Mouse (Mus musculus) forebrain, embryonic 13.5 days (tissue): ENCODE data around the gene Klkb1. TPM values are rescaled to one million over a fixed set of nuclear protein-coding genes. Genes with fewer than 3 reads are reported as not detected.

Source experiments
- ATAC-seq: fragments of 200-750 bp; cut with Nextera tagmentation; 2 replicates; pipeline ENCODE4 v1.8.0; 2017
- H3K27ac ChIP-seq: fragments of 300-500 bp; sonication (generic); 2 replicates; pipeline ENCODE4 v1.5.1; 2015; ENCODE audit warnings: inconsistent platforms, mild to moderate bottlenecking, moderate library complexity
- H3K27me3 ChIP-seq: fragments of 300-500 bp; sonication (generic); 2 replicates; pipeline ENCODE4 v1.6.1; 2015; ENCODE audit warnings: mild to moderate bottlenecking, inconsistent platforms
- H3K36me3 ChIP-seq: fragments of 300-500 bp; sonication (generic); 2 replicates; pipeline ENCODE4 v1.6.1; 2015; ENCODE audit warnings: mild to moderate bottlenecking, inconsistent platforms; ENCODE audit not compliant: poor library complexity, severe bottlenecking
- H3K4me1 ChIP-seq: fragments of 300-500 bp; sonication (generic); 2 replicates; pipeline ENCODE4 v1.6.1; 2015; ENCODE audit warnings: inconsistent platforms
- H3K4me2 ChIP-seq: fragments of 300-500 bp; sonication (generic); 2 replicates; pipeline ENCODE4 v1.6.1; 2015; ENCODE audit warnings: inconsistent platforms, mild to moderate bottlenecking, moderate library complexity
- H3K4me3 ChIP-seq: fragments of 300-500 bp; sonication (generic); 2 replicates; pipeline ENCODE4 v1.5.1; 2015; ENCODE audit warnings: mild to moderate bottlenecking, inconsistent platforms
- H3K9ac ChIP-seq: fragments of 300-500 bp; sonication (generic); 2 replicates; pipeline ENCODE4 v1.6.1; 2015; ENCODE audit warnings: mild to moderate bottlenecking, inconsistent platforms
- H3K9me3 ChIP-seq: fragments of 300-500 bp; sonication (generic); replicated peaks from 2 replicates; pipeline ENCODE4 v1.6.1; 2016; ENCODE audit warnings: inconsistent platforms
- WGBS: fragments of 180-500 bp; shearing (Covaris S2); methylation state at CpG from one replicate; pipeline ENCODE4 v1.1.7; 2015; 5-methylcytosine and 5-hydroxymethylcytosine counted together
- polyA plus RNA-seq: library from polyadenylated mRNA; unstranded; fragments of >200 nt; fragmentation: Nextera tagmentation; extraction: Ambion mirVana; gene quantifications from 2 replicates; pipeline ENCODE4 v1.2.1, GENCODE M21; 2015

Klkb1 gene
- polyA plus RNA-seq, 1 experiment from 2014 or later = not detected

DNA sequence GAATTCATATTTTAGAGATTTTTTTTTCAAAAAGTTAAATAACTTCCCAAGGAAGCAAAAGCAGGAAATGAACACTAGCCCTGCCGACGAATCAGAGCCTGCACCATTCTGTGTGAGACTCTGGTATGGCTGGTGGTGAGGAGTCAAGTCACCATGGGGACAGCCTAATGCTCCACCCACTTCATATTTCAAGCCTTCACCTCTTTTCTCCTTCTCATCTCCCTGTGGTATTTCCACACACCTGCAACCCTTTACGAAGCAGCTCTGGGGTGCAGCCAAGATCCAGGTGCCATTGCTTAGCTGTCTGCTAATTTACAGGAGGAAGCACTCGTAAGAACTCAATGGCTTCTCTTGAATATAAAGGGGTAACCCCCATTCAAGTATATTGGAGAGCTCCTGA, 16.3 kb upstream of the Klkb1 start:
- no peak overlapping the region for H3K4me3 ChIP-seq
- H3K36me3 ChIP-seq = no peaks in the 10 kb centered on the region
- 89% methylated on average over 4 of the region's 4 CpGs for WGBS
- H3K27ac ChIP-seq = no peak overlapping the region
- no peaks in the 10 kb centered on the region for H3K4me1 ChIP-seq
- H3K4me2 ChIP-seq = no peak overlapping the region
- H3K27me3 ChIP-seq = no peaks in the 10 kb centered on the region
- no peak for ATAC-seq
- no peak overlapping the region for H3K9ac ChIP-seq
- no peaks in the 10 kb centered on the region for H3K9me3 ChIP-seq

DNA sequence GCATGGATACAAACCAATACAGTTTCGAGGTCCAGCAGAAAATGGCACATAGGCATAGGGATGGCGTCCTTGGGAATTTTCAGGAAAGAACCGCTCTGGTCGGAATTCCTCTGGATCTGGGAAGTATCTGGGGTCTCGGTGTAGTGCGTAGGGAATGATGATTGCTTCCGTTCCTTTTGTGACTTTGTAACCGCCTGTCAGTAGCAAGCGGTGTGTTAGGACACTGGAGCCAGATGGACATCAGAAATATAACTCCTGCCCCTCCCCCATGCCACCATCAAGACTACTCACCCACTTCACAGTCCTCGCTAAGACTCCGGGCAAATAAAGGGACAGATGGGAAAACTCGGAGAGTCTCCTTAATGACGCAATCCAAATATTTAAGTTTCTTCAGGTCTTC, 13.7 kb upstream of the Klkb1 start, which contains the start of gene Gm45753:
Gene Gm45753 (minus strand): TSS at position 101 of the 400 bp plus-strand sequence.
- H3K27ac ChIP-seq = no peak within 1 kb of the TSS
- no peaks in the 10 kb centered on the region for H3K36me3 ChIP-seq
- H3K4me2 ChIP-seq = no peak within 1 kb of the TSS
- H3K4me1 ChIP-seq = no peaks in the 10 kb centered on the region
- H3K27me3 ChIP-seq = no peaks in the 10 kb centered on the region
- no peak within 1 kb of the TSS for H3K9ac ChIP-seq
- no peak within 1 kb of the TSS for H3K4me3 ChIP-seq
- ATAC-seq = no peak
- 94% methylated on average over 13 of the region's 13 CpGs for WGBS
- H3K9me3 ChIP-seq = no peaks in the 10 kb centered on the region

DNA sequence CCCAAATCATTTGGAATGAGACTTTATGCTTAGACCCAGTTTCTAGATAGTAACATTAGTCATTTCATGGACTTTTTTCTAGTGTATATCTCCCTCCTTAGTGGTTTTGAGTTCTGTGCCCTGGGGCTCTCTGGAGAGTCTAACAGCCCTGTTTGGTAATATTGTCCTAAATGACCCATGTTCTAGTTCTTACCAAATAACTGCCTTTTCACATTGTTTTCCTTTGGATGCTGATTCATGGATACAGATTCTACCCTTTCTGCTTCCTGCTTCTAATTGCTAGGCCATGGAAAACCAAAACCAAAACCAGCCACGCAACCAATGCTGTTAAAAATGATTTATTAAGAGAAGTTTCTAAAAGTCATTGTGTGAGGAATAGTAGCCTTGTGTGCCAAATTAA, 10.8 kb upstream of the Klkb1 start:
- no peaks in the 10 kb centered on the region for H3K27me3 ChIP-seq
- WGBS = 85% methylated on average over 1 of the region's 1 CpGs
- H3K4me3 ChIP-seq = no peak overlapping the region
- H3K4me2 ChIP-seq = no peak overlapping the region
- ATAC-seq = no peak
- H3K27ac ChIP-seq = no peak overlapping the region
- no peak overlapping the region for H3K9ac ChIP-seq
- H3K36me3 ChIP-seq = no peaks in the 10 kb centered on the region
- H3K9me3 ChIP-seq = no peaks in the 10 kb centered on the region
- no peaks in the 10 kb centered on the region for H3K4me1 ChIP-seq

DNA sequence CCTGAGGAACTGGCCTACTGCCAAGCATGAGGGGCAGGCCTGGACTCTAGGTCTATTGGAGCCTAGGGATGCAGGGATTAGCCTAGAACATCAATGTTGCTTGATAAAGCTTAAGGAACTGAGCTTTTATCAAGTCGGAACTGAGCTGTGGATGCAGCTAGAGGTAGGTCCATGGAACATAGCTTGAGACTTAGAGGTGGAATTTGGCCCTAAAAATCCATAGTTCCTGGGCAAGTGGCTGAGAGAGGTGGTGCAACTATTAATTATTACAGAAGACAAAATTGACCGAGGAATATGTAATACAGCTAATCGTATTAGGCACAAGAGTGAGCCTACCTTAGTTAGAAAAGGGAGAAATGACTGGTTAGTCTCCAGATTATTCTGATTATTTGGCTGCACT, 9.7 kb upstream of the Klkb1 start:
- no peak for ATAC-seq
- H3K4me3 ChIP-seq = no peak overlapping the region
- no peak overlapping the region for H3K9ac ChIP-seq
- H3K36me3 ChIP-seq = no peaks in the 10 kb centered on the region
- no peaks in the 10 kb centered on the region for H3K9me3 ChIP-seq
- no peak overlapping the region for H3K27ac ChIP-seq
- H3K4me1 ChIP-seq = no peaks in the 10 kb centered on the region
- 86% methylated on average over 3 of the region's 3 CpGs for WGBS
- no peaks in the 10 kb centered on the region for H3K27me3 ChIP-seq
- no peak overlapping the region for H3K4me2 ChIP-seq

DNA sequence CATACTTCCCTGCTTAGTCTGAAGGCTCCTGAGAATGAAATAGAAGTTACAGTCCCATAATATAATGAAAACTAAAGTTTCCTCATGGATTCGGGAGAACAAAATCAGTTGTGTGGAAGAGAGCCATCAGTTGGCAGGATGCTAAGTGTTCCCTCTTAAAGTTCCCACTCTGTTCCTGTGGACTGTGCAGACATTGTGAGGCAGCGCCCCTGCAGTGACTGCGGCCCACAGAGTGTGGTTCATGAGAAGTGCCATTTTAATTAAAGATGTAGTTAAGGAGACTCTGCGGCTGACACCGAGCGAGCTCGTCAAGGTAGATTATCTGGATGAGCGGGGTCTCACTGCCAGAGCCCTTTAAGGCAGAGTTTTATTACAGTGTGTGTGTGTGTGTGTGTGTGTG, 7.7 kb upstream of the Klkb1 start:
- Histone ChIP-seq H3K36me3 (no peaks in the 10 kb centered on the region), H3K4me1 (no peaks in the 10 kb centered on the region), H3K27me3 (no peaks in the 10 kb centered on the region), H3K9me3 (no peaks in the 10 kb centered on the region), H3K9ac (no peak overlapping the region), H3K27ac (no peak overlapping the region), H3K4me2 (no peak overlapping the region), H3K4me3 (no peak overlapping the region)
- ATAC-seq = no peak
- 58% methylated on average over 8 of the region's 8 CpGs for whole genome bisulfite sequencing

DNA sequence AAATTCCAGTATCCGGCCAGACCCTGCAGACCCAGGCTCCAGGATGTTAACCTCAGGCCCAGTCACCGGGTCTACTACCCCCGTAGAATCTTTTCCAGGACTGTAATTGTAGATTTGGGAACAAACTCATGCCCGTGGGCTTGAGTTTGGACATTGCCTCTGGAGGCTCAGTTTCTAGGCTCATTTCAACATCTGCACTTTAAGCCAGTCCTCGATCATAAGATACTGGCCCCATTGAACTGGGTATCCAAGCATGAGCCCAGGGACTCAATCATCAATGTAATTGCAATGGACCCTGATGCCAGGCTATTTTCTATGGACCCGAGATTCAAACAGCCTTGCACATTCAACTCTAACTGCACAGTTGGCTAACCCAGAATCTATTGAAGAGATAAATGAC, 617 bp upstream of the Klkb1 start:
- no peaks in the 10 kb centered on the region for H3K36me3 ChIP-seq
- 96% methylated on average over 6 of the region's 6 CpGs for WGBS
- no peak overlapping the region for H3K27ac ChIP-seq
- H3K9me3 ChIP-seq = no peaks in the 10 kb centered on the region
- H3K27me3 ChIP-seq = no peaks in the 10 kb centered on the region
- no peak for ATAC-seq
- no peak overlapping the region for H3K4me2 ChIP-seq
- no peak overlapping the region for H3K9ac ChIP-seq
- H3K4me3 ChIP-seq = no peak overlapping the region
- no peaks in the 10 kb centered on the region for H3K4me1 ChIP-seq

DNA sequence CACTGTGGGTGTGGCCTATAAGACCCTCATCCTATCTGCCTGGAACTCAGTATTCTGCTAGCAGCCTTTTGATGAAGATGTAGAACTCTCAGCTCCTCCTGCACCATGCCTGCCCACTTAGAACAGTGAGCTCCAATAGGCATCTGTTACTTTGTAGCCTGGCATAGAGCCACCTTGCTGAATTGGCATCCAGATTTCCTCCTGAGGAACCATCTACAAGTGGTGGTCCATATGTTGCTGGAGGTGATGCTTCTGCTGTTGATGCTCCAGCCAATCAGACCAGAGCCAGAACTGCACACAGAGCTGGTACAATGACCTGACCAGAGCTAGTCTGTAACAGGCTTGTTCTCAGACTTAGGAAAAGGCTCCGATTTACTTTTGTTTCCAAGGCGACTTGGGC, 2.9 kb downstream of the Klkb1 start:
- ATAC-seq = peak; percentile 83; the same call in 1 of the 2 replicates
- Histone ChIP-seq H3K27me3 (no peaks in the 10 kb centered on the region), H3K36me3 (no peaks in the 10 kb centered on the region), H3K9ac (no peak overlapping the region), H3K9me3 (no peaks in the 10 kb centered on the region), H3K4me3 (no peak overlapping the region), H3K27ac (no peak overlapping the region), H3K4me2 (no peak overlapping the region), H3K4me1 (no peaks in the 10 kb centered on the region)
- WGBS = 82% methylated on average over 2 of the region's 2 CpGs

DNA sequence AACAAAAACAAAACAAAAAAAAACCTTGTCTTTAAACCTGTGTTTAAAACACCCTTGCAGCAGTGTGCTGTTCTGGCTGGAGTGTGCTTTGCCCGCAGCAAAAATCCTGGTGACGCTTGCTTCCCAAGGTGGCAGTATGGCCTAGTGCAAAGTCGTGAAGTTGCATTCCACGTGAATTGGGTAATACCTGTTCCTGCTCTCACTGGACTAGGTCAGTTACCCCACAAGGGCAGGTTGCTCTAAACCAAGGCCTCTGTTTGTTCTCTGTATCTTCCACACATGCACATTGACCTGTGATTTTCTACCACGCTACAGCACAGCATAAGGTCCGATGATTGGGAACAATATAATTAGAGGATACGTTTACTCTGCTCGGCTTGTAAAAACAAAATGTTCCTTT, 13.0 kb downstream of the Klkb1 start:
- no peak overlapping the region for H3K4me3 ChIP-seq
- H3K36me3 ChIP-seq = no peaks in the 10 kb centered on the region
- no peak overlapping the region for H3K27ac ChIP-seq
- no peaks in the 10 kb centered on the region for H3K27me3 ChIP-seq
- no peaks in the 10 kb centered on the region for H3K9me3 ChIP-seq
- ATAC-seq = no peak
- H3K9ac ChIP-seq = no peak overlapping the region
- no peaks in the 10 kb centered on the region for H3K4me1 ChIP-seq
- H3K4me2 ChIP-seq = no peak overlapping the region
- 79% methylated on average over 8 of the region's 8 CpGs for WGBS

DNA sequence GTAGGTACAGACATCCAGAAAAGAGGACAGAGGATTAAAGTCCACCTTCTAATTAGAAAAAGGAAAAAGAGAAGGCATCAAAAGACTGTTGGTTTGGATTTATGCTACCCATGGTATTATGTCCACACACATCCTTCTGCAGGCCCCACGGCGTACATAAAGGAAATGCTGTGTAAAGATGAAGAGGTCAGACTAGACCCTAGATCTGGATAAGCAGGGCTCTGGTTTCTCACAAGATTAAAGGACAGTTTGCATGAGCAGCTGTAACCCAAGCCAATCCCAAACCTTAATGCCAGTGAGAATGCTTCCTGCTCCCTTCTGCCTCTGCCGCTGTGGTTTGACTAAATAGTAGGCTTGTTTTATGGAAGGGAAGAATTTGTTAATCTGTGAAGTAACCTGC, 17.2 kb downstream of the Klkb1 start:
- no peaks in the 10 kb centered on the region for H3K9me3 ChIP-seq
- H3K27me3 ChIP-seq = no peaks in the 10 kb centered on the region
- WGBS = 84% methylated on average over 3 of the region's 3 CpGs
- no peak overlapping the region for H3K27ac ChIP-seq
- H3K36me3 ChIP-seq = no peaks in the 10 kb centered on the region
- H3K9ac ChIP-seq = no peak overlapping the region
- H3K4me2 ChIP-seq = no peak overlapping the region
- no peak overlapping the region for H3K4me3 ChIP-seq
- no peaks in the 10 kb centered on the region for H3K4me1 ChIP-seq
- ATAC-seq = no peak

DNA sequence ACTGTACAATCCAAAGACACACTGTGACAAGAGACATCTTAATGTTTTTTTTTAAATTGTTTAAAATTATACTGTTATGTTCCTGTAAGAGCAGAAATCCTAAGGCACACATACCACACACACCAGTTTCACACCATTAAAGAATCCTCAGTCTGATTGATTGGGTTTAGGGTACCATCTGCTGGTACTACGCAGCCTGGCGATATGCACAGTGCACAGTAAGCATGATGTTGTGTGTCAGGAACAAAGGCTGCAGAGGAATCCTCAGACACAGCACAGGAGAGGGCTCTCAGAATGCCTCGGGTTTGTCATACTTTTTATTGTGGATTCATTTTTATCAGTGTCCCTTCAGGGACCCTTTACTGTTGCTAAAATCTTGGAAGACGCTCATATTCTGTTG, 20.3 kb downstream of the Klkb1 start:
- Histone ChIP-seq H3K4me2 (no peak overlapping the region), H3K4me1 (no peaks in the 10 kb centered on the region), H3K9me3 (no peaks in the 10 kb centered on the region), H3K27ac (no peak overlapping the region), H3K9ac (no peak overlapping the region), H3K27me3 (no peaks in the 10 kb centered on the region), H3K4me3 (no peak overlapping the region), H3K36me3 (no peaks in the 10 kb centered on the region)
- ATAC-seq = no peak
- 87% methylated on average over 4 of the region's 4 CpGs for WGBS

DNA sequence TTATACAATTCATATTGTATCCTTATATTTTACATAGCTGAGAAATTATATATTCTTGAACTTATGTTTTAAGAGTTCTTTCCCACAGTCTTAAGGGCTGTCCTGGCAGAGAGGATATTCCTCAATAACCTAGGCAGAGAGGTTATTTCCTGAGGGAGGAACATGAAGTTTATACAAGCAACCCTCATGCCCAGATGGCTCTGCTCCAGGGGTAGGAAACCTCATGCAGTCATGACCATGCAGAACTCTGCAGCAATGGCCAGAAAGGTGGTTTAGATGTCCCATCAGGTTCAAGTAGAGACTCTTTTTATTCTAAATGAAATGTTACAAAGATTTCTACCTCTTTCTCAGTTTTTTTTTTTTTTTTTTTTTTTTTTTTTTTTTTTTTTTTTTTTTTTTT, 25.6 kb downstream of the Klkb1 start:
- Histone ChIP-seq H3K4me2 (no peak overlapping the region), H3K4me1 (no peaks in the 10 kb centered on the region)
- no peak for ATAC-seq

DNA sequence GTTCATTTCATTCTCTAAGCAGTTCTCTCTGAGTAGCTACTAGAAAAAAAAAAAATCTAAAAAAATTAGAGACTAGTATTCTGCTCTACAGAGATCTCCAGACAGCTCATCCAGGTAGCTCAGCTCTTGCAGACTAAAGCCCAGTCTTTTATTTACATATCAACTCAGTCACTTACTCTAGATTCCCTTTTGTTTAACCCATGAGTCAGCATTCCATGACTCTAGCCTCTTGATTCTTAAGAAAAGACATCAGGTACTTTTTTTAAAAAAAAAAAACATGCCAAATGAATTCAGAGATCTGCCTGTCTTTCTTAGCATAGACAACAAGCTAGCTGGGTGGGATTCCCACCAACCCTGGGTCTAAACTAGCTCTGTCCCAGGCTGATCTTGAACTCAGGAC, 26.2 kb downstream of the Klkb1 start:
- H3K4me2 ChIP-seq = no peak overlapping the region
- no peak for ATAC-seq
- H3K9me3 ChIP-seq = no peaks in the 10 kb centered on the region
- H3K27ac ChIP-seq = no peak overlapping the region
- no peaks in the 10 kb centered on the region for H3K27me3 ChIP-seq
- H3K36me3 ChIP-seq = no peaks in the 10 kb centered on the region
- no peaks in the 10 kb centered on the region for H3K4me1 ChIP-seq
- no peak overlapping the region for H3K4me3 ChIP-seq
- H3K9ac ChIP-seq = no peak overlapping the region

More for the DNA sequence above, 25.6 kb downstream of the Klkb1 start:
- Histone ChIP-seq H3K27me3 (no peaks in the 10 kb centered on the region), H3K36me3 (no peaks in the 10 kb centered on the region), H3K27ac (no peak overlapping the region), H3K4me3 (no peak overlapping the region), H3K9me3 (no peaks in the 10 kb centered on the region), H3K9ac (no peak overlapping the region)

DNA sequence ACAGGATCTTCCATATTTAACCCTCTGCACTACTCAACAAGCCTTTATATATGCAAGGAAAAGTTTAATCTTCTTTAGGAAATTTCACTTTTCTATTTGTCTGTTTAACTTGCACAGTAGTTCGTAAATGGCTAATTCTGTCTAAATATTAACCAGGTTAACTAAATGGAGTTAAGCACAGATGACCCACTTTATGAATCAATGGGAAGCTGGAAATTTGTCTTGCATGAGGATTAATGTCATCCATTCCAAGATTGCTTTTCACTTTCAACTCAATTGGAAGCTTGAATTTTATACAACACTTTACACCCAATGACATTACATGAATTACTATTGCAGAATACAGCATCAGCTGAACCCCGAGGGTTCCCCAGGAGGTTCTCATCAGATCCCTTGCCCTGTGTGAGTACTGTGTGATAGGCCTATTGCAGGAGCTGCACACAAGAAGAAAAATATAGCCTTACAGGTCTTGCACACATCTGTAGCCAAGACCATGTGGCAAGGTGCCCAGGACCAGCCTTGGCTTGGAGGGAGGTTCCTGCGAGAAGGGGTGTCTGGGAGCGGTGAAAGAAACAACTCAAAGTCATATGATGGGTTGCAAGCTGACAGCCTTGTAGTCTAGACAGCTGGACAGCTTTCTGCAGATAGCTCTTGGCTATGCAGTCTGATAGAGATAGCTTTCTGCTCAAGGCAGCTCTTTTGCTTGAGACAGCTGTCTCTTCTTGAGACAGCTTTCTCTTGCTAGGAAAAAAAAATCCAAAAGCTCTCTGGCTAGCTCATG, 26.9 kb downstream of the Klkb1 start:
- Histone ChIP-seq H3K27ac (no peak overlapping the region), H3K4me2 (no peak overlapping the region), H3K36me3 (no peaks in the 10 kb centered on the region), H3K27me3 (no peaks in the 10 kb centered on the region), H3K9me3 (no peaks in the 10 kb centered on the region), H3K4me1 (no peaks in the 10 kb centered on the region), H3K9ac (no peak overlapping the region), H3K4me3 (no peak overlapping the region)
- 93% methylated on average over 4 of the region's 4 CpGs for WGBS
- no peak for ATAC-seq
